Mouse (Mus musculus): ENCODE results near the gene Gm21977. TPM values are rescaled to one million over a fixed set of nuclear protein-coding genes. Genes with fewer than 3 reads are reported as not detected.
"Not testable (repeated sequence)": the region's sequence is repeated elsewhere in the genome, so short reads cannot be mapped to it uniquely, and the experiment has no call there.

Gene Gm21977
- not detected for total RNA-seq (2021)
- long read RNA-seq, experiment 1, result 0 reads
- long read RNA-seq, experiment 2, result 0 reads

- not testable (repeated sequence) for DNase-seq (ENCODE audit: low spot score in 2 of 2)
These were observed at the start of gene Gm21977 for GRCm38 (mm10) chr14:42853377-42853776. TSS of gene Gm21977 (minus strand) at chr14:42853477.

Other genes starting within 250 kb of the Gm21977 start
- not detected for gene Gm3633, start 211.6 kb downstream of the Gm21977 start, total RNA-seq (2021)
- gene Gm10378, start 197.5 kb downstream of the Gm21977 start, total RNA-seq (2021), result not detected
- not detected for gene Gm3015, start 84.7 kb downstream of the Gm21977 start, total RNA-seq (2021)
- gene Gm10377, start 55.5 kb downstream of the Gm21977 start, total RNA-seq (2021), result not detected
- gene Gm8082, start 140.1 kb upstream of the Gm21977 start, total RNA-seq (2021), result not detected
- gene Gm10376, start 162.2 kb upstream of the Gm21977 start, total RNA-seq (2021), result under 1 TPM in 1 of 2 experiments, not detected in 1; 0.81 TPM
- gene Gm8094, start 223.2 kb upstream of the Gm21977 start, total RNA-seq (2021), result not detected
- not detected for gene Gm8104, start 247.1 kb upstream of the Gm21977 start, total RNA-seq (2021)

Measured in layer of hippocampus, postnatal 14 days (tissue).